Mouse (Mus musculus) lung, postnatal 0 days (tissue): Measurements from ENCODE around the gene Vav2. TPM values are rescaled to one million over a fixed set of nuclear protein-coding genes. Genes with fewer than 3 reads are reported as not detected.

Experiments
- ATAC-seq: fragments of 200-750 bp; cut with Nextera tagmentation; 2 replicates; pipeline ENCODE4 v1.8.0; 2017; ENCODE audit warnings: moderate library complexity
- DNase-seq: peaks from one replicate; pipeline ENCODE4 v3.0.0-alpha.2; 2016; ENCODE audit warnings: low spot score
- H3K27ac ChIP-seq: fragments of 300-500 bp; sonication (generic); 2 replicates; pipeline ENCODE4 v1.5.1; 2014; ENCODE audit warnings: antibody characterized with exemption, mild to moderate bottlenecking, low read length, mixed read lengths
- H3K27me3 ChIP-seq: fragments of 300-500 bp; sonication (generic); replicated peaks from 2 replicates; pipeline ENCODE4 v1.6.1; 2014; ENCODE audit warnings: low read length, mixed read lengths; ENCODE audit not compliant: insufficient read depth
- H3K36me3 ChIP-seq: fragments of 300-500 bp; sonication (generic); 2 replicates; pipeline ENCODE4 v1.6.1; 2014; ENCODE audit warnings: low read length, mixed read lengths; ENCODE audit not compliant: insufficient read depth
- H3K4me1 ChIP-seq: fragments of 300-500 bp; sonication (generic); 2 replicates; pipeline ENCODE4 v1.6.1; 2014; ENCODE audit warnings: antibody characterized with exemption, low read depth, low read length, mixed read lengths; ENCODE audit not compliant: insufficient read depth
- H3K4me2 ChIP-seq: fragments of 300-500 bp; sonication (generic); replicated peaks from 2 replicates; pipeline ENCODE4 v1.6.1; 2014; ENCODE audit warnings: low read depth, mild to moderate bottlenecking, low read length, moderate library complexity, mixed read lengths
- H3K4me3 ChIP-seq: fragments of 300-500 bp; sonication (generic); 2 replicates; pipeline ENCODE4 v1.5.1; 2014; ENCODE audit warnings: low read depth, low read length
- H3K9ac ChIP-seq: fragments of 300-500 bp; sonication (generic); replicated peaks from 2 replicates; pipeline ENCODE4 v1.6.1; 2014; ENCODE audit warnings: low read depth, mild to moderate bottlenecking
- H3K9me3 ChIP-seq: fragments of 300-500 bp; sonication (generic); 2 replicates; pipeline ENCODE4 v1.6.1; 2016; ENCODE audit warnings: low read length, mixed read lengths
- CTCF ChIP-seq: IDR thresholded peaks from 2 replicates; pipeline ENCODE4 v1.5.1; 2016; ENCODE audit warnings: antibody characterized with exemption, mild to moderate bottlenecking
- EP300 ChIP-seq: IDR thresholded peaks from 2 replicates; pipeline ENCODE4 v1.6.1; 2016; ENCODE audit warnings: antibody characterized with exemption, mild to moderate bottlenecking, control low read depth
- WGBS: fragments of 180-500 bp; shearing (Covaris S2); extraction: QIAGEN DNeasy Blood & Tissue Kit; methylation state at CpG from one replicate; pipeline ENCODE4 v1.1.7; 2014; 5-methylcytosine and 5-hydroxymethylcytosine counted together
- polyA plus RNA-seq: library from polyadenylated mRNA; unstranded; fragments of >200 nt; fragmentation: Nextera tagmentation; extraction: Ambion mirVana; gene quantifications from 2 replicates; pipeline ENCODE4 v1.2.1, GENCODE M21; 2015

Gene Vav2
- polyA plus RNA-seq, 1 experiment from 2014 or later, result 12.1 TPM

GRCm38 (mm10) chr2:27430621-27431020 is 3.8 kb upstream of the Vav2 start:
- Histone ChIP-seq H3K4me3 (no peak overlapping the region), H3K27ac (no peak overlapping the region), H3K4me1 (peaks cover 7% of the 10 kb centered on the region; the same call in 1 of the 2 replicates), H3K36me3 (no peaks in the 10 kb centered on the region), H3K9me3 (no peaks in the 10 kb centered on the region), H3K9ac (no peak overlapping the region), H3K4me2 (no peak overlapping the region), H3K27me3 (no peaks in the 10 kb centered on the region)
- ATAC-seq, result no peak
- no peak for TF ChIP-seq CTCF
- no peak for TF ChIP-seq EP300
- WGBS, result 85% methylated on average over 7 of the region's 7 CpGs
- no peak for DNase-seq

- no peak overlapping the region for H3K4me2 ChIP-seq
- H3K27me3 ChIP-seq, result no peaks in the 10 kb centered on the region
- no peak overlapping the region for H3K27ac ChIP-seq
- H3K4me1 ChIP-seq, result peaks cover 18% of the 10 kb centered on the region
- no peaks in the 10 kb centered on the region for H3K9me3 ChIP-seq
- H3K4me3 ChIP-seq, result no peak overlapping the region
- no peaks in the 10 kb centered on the region for H3K36me3 ChIP-seq
- WGBS, result 0% methylated on average over 4 of the region's 4 CpGs
- DNase-seq (peak; percentile 89), ATAC-seq (no peak)
- H3K9ac ChIP-seq, result no peak overlapping the region
- TF ChIP-seq CTCF, result peak; percentile 99
- no peak for TF ChIP-seq EP300
Measured at GRCm38 (mm10) chr2:27428071-27428470, 1.2 kb upstream of the Vav2 start.

DNA sequence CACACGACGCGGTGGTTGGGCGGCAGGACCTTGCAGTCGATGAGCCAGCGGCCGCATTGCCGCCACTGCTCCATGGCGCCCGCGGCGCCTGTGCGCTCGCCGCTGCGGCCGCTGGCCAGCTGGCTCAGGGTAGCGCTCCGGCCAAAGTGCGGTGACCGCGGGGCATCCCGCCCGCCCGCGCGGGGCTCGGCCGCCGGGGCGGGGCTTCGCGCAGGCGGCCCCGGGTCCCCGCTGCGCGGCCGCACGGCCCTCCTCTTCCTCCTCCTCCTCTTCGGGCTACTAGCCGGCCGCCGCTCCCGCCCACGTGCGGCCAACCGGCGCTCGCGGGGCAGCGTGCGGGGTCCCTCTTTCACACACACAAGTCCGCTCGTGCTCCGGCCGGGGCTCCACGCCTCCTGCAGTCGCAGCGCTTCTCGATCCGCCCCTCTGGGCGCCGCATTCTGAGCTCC is 403 bp downstream of the Vav2 start:
- WGBS, result 0% methylated on average over 56 of the region's 64 CpGs
- ATAC-seq, result peak; percentile 48
- peaks cover 33% of the 10 kb centered on the region for H3K4me1 ChIP-seq

GRCm38 (mm10) chr2:27425751-27426405 is 955 bp downstream of the Vav2 start:
- Histone ChIP-seq H3K36me3 (no peaks in the 10 kb centered on the region), H3K27me3 (no peaks in the 10 kb centered on the region), H3K4me2 (peak overlapping the region; percentile 94), H3K4me3 (peak overlapping the region; percentile 71), H3K9me3 (no peaks in the 10 kb centered on the region), H3K4me1 (peaks cover 38% of the 10 kb centered on the region), H3K27ac (peak overlapping the region; percentile 87), H3K9ac (peak overlapping the region; percentile 73)
- TF ChIP-seq CTCF (no peak), EP300 (no peak)
- WGBS, result 3% methylated on average over 53 of the region's 60 CpGs
- ATAC-seq, result 0 out of 2 replicates have a peak, but pooled peaks have one; percentile 2
- DNase-seq, result no peak

More for the DNA sequence above, 403 bp downstream of the Vav2 start:
- no peaks in the 10 kb centered on the region for H3K36me3 ChIP-seq
- peak overlapping the region; percentile 94 for H3K4me2 ChIP-seq
- H3K27ac ChIP-seq, result peak overlapping the region; percentile 87
- no peaks in the 10 kb centered on the region for H3K27me3 ChIP-seq
- DNase-seq, result no peak
- H3K9ac ChIP-seq, result peak overlapping the region; percentile 73
- no peak for TF ChIP-seq CTCF
- TF ChIP-seq EP300, result no peak
- peak overlapping the region; percentile 71 for H3K4me3 ChIP-seq
- H3K9me3 ChIP-seq, result no peaks in the 10 kb centered on the region

DNA sequence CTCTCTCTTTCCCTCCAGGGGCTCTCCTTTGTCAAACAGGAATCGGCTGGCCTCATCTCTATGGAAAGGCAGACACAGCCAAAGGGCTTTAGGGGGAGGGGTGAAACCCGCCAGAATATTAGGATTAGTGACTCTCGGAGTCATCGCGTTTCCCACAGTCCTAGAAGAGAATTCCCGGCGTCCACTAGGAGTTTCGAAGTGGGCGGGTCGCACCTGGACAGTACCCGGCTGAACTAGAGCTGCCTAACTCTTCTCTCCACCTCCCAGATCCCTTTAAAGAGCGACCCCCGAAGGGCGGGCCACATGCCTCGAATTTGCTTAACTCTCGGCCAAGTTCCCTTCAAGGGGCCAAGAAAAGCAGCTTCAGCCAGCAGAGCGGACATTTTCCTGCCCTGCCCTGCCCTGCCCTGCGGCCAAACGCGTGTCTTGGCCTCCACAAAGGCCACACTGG is 1.6 kb downstream of the Vav2 start:
- Histone ChIP-seq H3K4me2 (peak overlapping the region; percentile 94), H3K27ac (peak overlapping the region; percentile 87), H3K36me3 (no peaks in the 10 kb centered on the region), H3K27me3 (no peaks in the 10 kb centered on the region), H3K4me3 (peak overlapping the region; percentile 71), H3K4me1 (peaks cover 40% of the 10 kb centered on the region), H3K9ac (peak overlapping the region; percentile 73), H3K9me3 (no peaks in the 10 kb centered on the region)
- TF ChIP-seq CTCF, result no peak; the same call in 1 of the 2 replicates
- no peak for TF ChIP-seq EP300
- no peak for ATAC-seq
- peak; percentile 74 for DNase-seq
- WGBS, result 4% methylated on average over 20 of the region's 20 CpGs

DNA sequence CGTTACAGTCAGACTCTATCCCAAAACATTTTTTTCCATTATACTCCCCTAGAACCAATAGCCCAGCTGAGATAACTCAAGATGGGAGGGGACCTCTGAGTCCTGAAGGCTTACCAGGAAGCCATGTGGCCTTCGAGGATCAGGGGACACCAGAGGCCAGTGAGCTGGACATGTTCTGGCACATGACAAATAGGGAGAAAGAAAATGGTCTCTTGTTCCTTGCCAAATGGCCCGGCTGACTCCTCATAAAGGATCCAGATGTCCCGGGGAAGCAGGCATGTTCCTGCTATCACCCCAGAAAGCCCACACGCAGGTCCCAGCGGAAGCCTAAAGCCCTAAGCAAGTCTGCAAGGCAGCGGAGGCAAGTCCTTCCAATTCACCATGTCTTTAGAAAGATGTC is 3.2 kb downstream of the Vav2 start:
- H3K4me3 ChIP-seq, result no peak overlapping the region
- TF ChIP-seq EP300, result peak; percentile 17; the same call in 1 of the 2 replicates
- TF ChIP-seq CTCF, result no peak
- ATAC-seq, result peak; percentile 2; the same call in 1 of the 2 replicates
- no peaks in the 10 kb centered on the region for H3K27me3 ChIP-seq
- peak; percentile 74 for DNase-seq
- no peaks in the 10 kb centered on the region for H3K9me3 ChIP-seq
- H3K4me2 ChIP-seq, result peak overlapping the region; percentile 94; the same call in 1 of the 2 replicates
- 0 out of 2 replicates have a peak overlapping the region, but pooled peaks have one; percentile 27 for H3K27ac ChIP-seq
- 58% methylated on average over 7 of the region's 7 CpGs for WGBS
- H3K36me3 ChIP-seq, result no peaks in the 10 kb centered on the region
- H3K4me1 ChIP-seq, result peaks cover 51% of the 10 kb centered on the region
- H3K9ac ChIP-seq, result no peak overlapping the region
